In genomic region chr14:28278951-28279350, GRCm38 (mm10) we compare ENCODE assay signal across 24 mouse cellular contexts.
DNase-seq lines count a peak whose midpoint lies in the region; ATAC-seq lines count a peak whose summit lies in the region.
"Had no signal": no experiment of that assay in that cellular context is flagged by ENCODE, and none has a peak within 500 bp of the region (broad histone marks: within the 10 kb centered on the region; RNA-seq: fewer than 3 reads in every experiment).

No protein-coding gene starts in this region.

- H3K4me2 ChIP-seq in embryonic facial prominence, embryonic 12.5 days (replicated peaks): no peak overlapping the region
- 0 out of 2 replicates have a peak overlapping the region, but pooled peaks have one; percentile 1 for H3K4me2 ChIP-seq in embryonic facial prominence, embryonic 13.5 days
- H3K4me2 ChIP-seq: forebrain, embryonic 13.5 days; heart, embryonic 11.5 days; hindbrain, embryonic 12.5 days; hindbrain, embryonic 15.5 days had no signal

- no peaks in the 10 kb centered on the region for H3K27me3 ChIP-seq in embryonic facial prominence, embryonic 12.5 days
- H3K27me3 ChIP-seq in embryonic facial prominence, embryonic 10.5 days (replicated peaks; ENCODE audit: low read depth, poor library complexity, severe bottlenecking): peaks cover 8% of the 10 kb centered on the region
- H3K27me3 ChIP-seq in embryonic facial prominence, embryonic 13.5 days: no peaks in the 10 kb centered on the region
- H3K27me3 ChIP-seq: forebrain, embryonic 13.5 days; hindbrain, embryonic 12.5 days; hindbrain, embryonic 15.5 days had no signal

- H3K4me1 ChIP-seq in embryonic facial prominence, embryonic 12.5 days: peaks cover 14% of the 10 kb centered on the region; the same call in 1 of the 2 replicates
- peaks cover 17% of the 10 kb centered on the region for H3K4me1 ChIP-seq in embryonic facial prominence, embryonic 10.5 days
- peaks cover 43% of the 10 kb centered on the region for H3K4me1 ChIP-seq in embryonic facial prominence, embryonic 13.5 days
- H3K4me1 ChIP-seq: forebrain, embryonic 13.5 days; hindbrain, embryonic 12.5 days; hindbrain, embryonic 15.5 days had no signal

- no peak overlapping the region for H3K4me3 ChIP-seq in embryonic facial prominence, embryonic 12.5 days
- H3K4me3 ChIP-seq in embryonic facial prominence, embryonic 10.5 days: no peak overlapping the region
- no peak overlapping the region for H3K4me3 ChIP-seq in embryonic facial prominence, embryonic 13.5 days
- H3K4me3 ChIP-seq: forebrain, embryonic 13.5 days; gastrocnemius, adult 2 months; hindbrain, embryonic 12.5 days; hindbrain, embryonic 15.5 days had no signal

- no peak overlapping the region for H3K9ac ChIP-seq in embryonic facial prominence, embryonic 12.5 days
- no peak overlapping the region for H3K9ac ChIP-seq in embryonic facial prominence, embryonic 13.5 days
- H3K9ac ChIP-seq: forebrain, embryonic 13.5 days; hindbrain, embryonic 12.5 days; hindbrain, embryonic 15.5 days had no signal

- peak overlapping the region; percentile 58 for H3K27ac ChIP-seq in embryonic facial prominence, embryonic 12.5 days
- no peak overlapping the region for H3K27ac ChIP-seq in embryonic facial prominence, embryonic 10.5 days (replicated peaks)
- H3K27ac ChIP-seq in embryonic facial prominence, embryonic 13.5 days: peak overlapping the region; percentile 82
- H3K27ac ChIP-seq: forebrain, embryonic 13.5 days; gastrocnemius, adult 2 months; hindbrain, embryonic 12.5 days; hindbrain, embryonic 15.5 days had no signal

- 63% methylated on average over 6 of the region's 6 CpGs for WGBS in embryonic facial prominence, embryonic 12.5 days
- 89% methylated on average over 6 of the region's 6 CpGs for WGBS in embryonic facial prominence, embryonic 10.5 days
- 47% methylated on average over 6 of the region's 6 CpGs for WGBS in embryonic facial prominence, embryonic 13.5 days

- no peak for DNase-seq in embryonic facial prominence, embryonic 10.5 days (ENCODE audit: low spot score)
- DNase-seq in 3T3-L1 (ENCODE audit: low read depth, low spot score): peak; percentile 25
- DNase-seq in fibroblast of lung, adult 2 months (ENCODE audit: low read depth): peak; percentile 42
- no peak for DNase-seq in cerebellum, postnatal 10 days
- DNase-seq: adrenal gland, postnatal 10 days; B cell, adult 2 months; cerebellum, adult 11 months; cerebellum, adult 2 months; cerebellum, adult 9-11 months; cerebellum, postnatal 36 days; embryo, embryonic 11 days; gastrocnemius, adult 2 months; gastrocnemius, postnatal 14 days; heart, adult 11 months had no signal

- no peaks in the 10 kb centered on the region for H3K36me3 ChIP-seq in embryonic facial prominence, embryonic 12.5 days
- no peaks in the 10 kb centered on the region for H3K36me3 ChIP-seq in embryonic facial prominence, embryonic 10.5 days (replicated peaks)
- H3K36me3 ChIP-seq in embryonic facial prominence, embryonic 13.5 days: no peaks in the 10 kb centered on the region
- H3K36me3 ChIP-seq: hindbrain, embryonic 12.5 days; hindbrain, embryonic 15.5 days had no signal

- ATAC-seq in embryonic facial prominence, embryonic 12.5 days (ENCODE audit: insufficient number of reproducible peaks, insufficient read depth, low FRiP score, low TSS enrichment): peak; percentile 60; the same call in 1 of the 2 replicates
- ATAC-seq in embryonic facial prominence, embryonic 13.5 days (ENCODE audit: insufficient number of reproducible peaks, insufficient read depth, low FRiP score, low TSS enrichment, low read depth): 0 out of 2 replicates have a peak, but pooled peaks have one; percentile 48
- ATAC-seq in CD4-positive, CD25-positive, alpha-beta regulatory T cell, adult 4 months: no peak
- ATAC-seq: activated CD4-positive, CD25-positive, alpha-beta regulatory T cell, adult 4 months; forebrain, embryonic 13.5 days; forebrain, embryonic 16.5 days; intestine, postnatal 0 days had no signal

- no peaks in the 10 kb centered on the region for H3K9me3 ChIP-seq in embryonic facial prominence, embryonic 12.5 days
- H3K9me3 ChIP-seq in embryonic facial prominence, embryonic 10.5 days: no peaks in the 10 kb centered on the region
- H3K9me3 ChIP-seq in embryonic facial prominence, embryonic 13.5 days: no peaks in the 10 kb centered on the region
- H3K9me3 ChIP-seq: forebrain, embryonic 13.5 days; hindbrain, embryonic 12.5 days; hindbrain, embryonic 15.5 days had no signal

Comparison
In these comparisons a context has a peak if more than half of its experiments do, and no peak if none do; other contexts are left out.
1. DNase-seq: peak in 3T3-L1 (single experiment) and fibroblast of lung, adult 2 months (single experiment); none in embryonic facial prominence, embryonic 10.5 days (single experiment) and cerebellum, postnatal 10 days (0 of 2).